Mouse (Mus musculus) ES-Bruce4 (cell line): Measurements from ENCODE around the gene Tmem190. TPM values are rescaled to one million over a fixed set of nuclear protein-coding genes. Genes with fewer than 3 reads are reported as not detected.
A peak's percentile ranks its signal among the peaks of the same experiment; 100 is the strongest.

Experiments used
- H3K27ac ChIP-seq: 2 replicates; pipeline ENCODE4 v1.5.1; 2012; ENCODE audit warnings: low read length, inconsistent platforms; ENCODE audit not compliant: insufficient read depth
- H3K27me3 ChIP-seq: 2 replicates; pipeline ENCODE4 v1.6.1; 2012; ENCODE audit warnings: mild to moderate bottlenecking, low read length, inconsistent platforms; ENCODE audit not compliant: control insufficient read depth, poor library complexity, insufficient read depth, severe bottlenecking
- H3K36me3 ChIP-seq: 2 replicates; pipeline ENCODE4 v1.6.1; 2012; ENCODE audit warnings: inconsistent platforms, mild to moderate bottlenecking, low read length, moderate library complexity; ENCODE audit not compliant: control insufficient read depth, poor library complexity, insufficient read depth, severe bottlenecking
- H3K4me1 ChIP-seq: one replicate; pipeline ENCODE4 v1.8.1; 2011; ENCODE audit warnings: low read length; ENCODE audit not compliant: control insufficient read depth, insufficient read depth
- H3K4me3 ChIP-seq: 2 replicates; pipeline ENCODE4 v1.5.1; 2011; ENCODE audit warnings: low read depth, mild to moderate bottlenecking, low read length
- H3K9ac ChIP-seq: 2 replicates; pipeline ENCODE4 v1.6.1; 2012; ENCODE audit warnings: low read depth, mild to moderate bottlenecking, inconsistent platforms; ENCODE audit not compliant: poor library complexity, severe bottlenecking
- H3K9me3 ChIP-seq: replicated peaks from 2 replicates; pipeline ENCODE4 v1.6.1; 2012; ENCODE audit warnings: mild to moderate bottlenecking, low read length, inconsistent platforms; ENCODE audit not compliant: control insufficient read depth, poor library complexity, insufficient read depth, severe bottlenecking
- CTCF ChIP-seq: IDR thresholded peaks from one replicate; pipeline ENCODE4 v1.8.1; 2011; ENCODE audit warnings: low read depth, low read length
- EP300 ChIP-seq: IDR thresholded peaks from 2 replicates; pipeline ENCODE4 v1.6.1; 2011; ENCODE audit warnings: low read depth, low read length; ENCODE audit not compliant: insufficient read depth
- POLR2A ChIP-seq: IDR thresholded peaks from one replicate; pipeline ENCODE4 v1.8.1; 2011; ENCODE audit warnings: low read length; ENCODE audit not compliant: insufficient read depth
- polyA plus RNA-seq: library from polyadenylated mRNA; stranded (reverse); fragments of >200 nt; gene quantifications from 2 replicates; pipeline ENCODE4 v1.2.4, GENCODE M21; 2011; ENCODE audit warnings: low read depth; ENCODE audit not compliant: missing spikeins, insufficient read depth, insufficient read length

Gene Tmem190
- not detected in 2 replicates for polyA plus RNA-seq

GRCm38 (mm10) chr7:4782759-4783158 lies at the start of gene Tmem190, which contains the start of gene Il11:
TSS of gene Tmem190 (plus strand) at chr7:4782937.
TSS of gene Il11 (minus strand) at chr7:4782859.
- H3K36me3 ChIP-seq = no peaks in the 10 kb centered on the region
- H3K9me3 ChIP-seq = no peaks in the 10 kb centered on the region
- H3K4me1 ChIP-seq = no peaks in the 10 kb centered on the region
- no peaks in the 10 kb centered on the region for H3K27me3 ChIP-seq
- TF ChIP-seq EP300 (no peak), CTCF (no peak), POLR2A (no peak)
- no peak within 1 kb of the TSS for H3K4me3 ChIP-seq
- no peak within 1 kb of the TSS for H3K9ac ChIP-seq
- no peak within 1 kb of the TSS for H3K27ac ChIP-seq

- Histone ChIP-seq H3K4me1 (no peaks in the 10 kb centered on the region), H3K36me3 (no peaks in the 10 kb centered on the region), H3K4me3 (no peak overlapping the region), H3K9me3 (no peaks in the 10 kb centered on the region), H3K27ac (no peak overlapping the region), H3K9ac (no peak overlapping the region), H3K27me3 (no peaks in the 10 kb centered on the region)
- no peak for TF ChIP-seq EP300
- TF ChIP-seq CTCF = no peak
- TF ChIP-seq POLR2A = no peak
Observed at GRCm38 (mm10) chr7:4732968-4733392, 49.8 kb upstream of the Tmem190 start.

GRCm38 (mm10) chr7:4739041-4739543 lies 43.6 kb upstream of the Tmem190 start:
- Histone ChIP-seq H3K9ac (0 out of 2 replicates have a peak overlapping the region, but pooled peaks have one; percentile 33), H3K27ac (peak overlapping the region; percentile 33), H3K9me3 (no peaks in the 10 kb centered on the region), H3K4me1 (no peaks in the 10 kb centered on the region), H3K27me3 (no peaks in the 10 kb centered on the region), H3K36me3 (peaks cover 12% of the 10 kb centered on the region; the same call in 1 of the 2 replicates), H3K4me3 (peak overlapping the region; percentile 50)
- TF ChIP-seq POLR2A = no peak
- no peak for TF ChIP-seq EP300
- TF ChIP-seq CTCF = no peak

GRCm38 (mm10) chr7:4739544-4740275 lies 43.0 kb upstream of the Tmem190 start, which contains the start of gene Kmt5c:
TSS of gene Kmt5c (plus strand) at chr7:4740115.
- Histone ChIP-seq H3K9ac (peak within 1 kb of the TSS; percentile 91), H3K4me1 (no peaks in the 10 kb centered on the region)
- peak; percentile 63 for TF ChIP-seq POLR2A
- TF ChIP-seq EP300 = no peak

GRCm38 (mm10) chr7:4740309-4740727 lies 42.4 kb upstream of the Tmem190 start:
- Histone ChIP-seq H3K4me3 (peak overlapping the region; percentile 98), H3K27me3 (no peaks in the 10 kb centered on the region), H3K9me3 (no peaks in the 10 kb centered on the region), H3K9ac (peak overlapping the region; percentile 91), H3K27ac (peak overlapping the region; percentile 59), H3K36me3 (peaks cover 16% of the 10 kb centered on the region), H3K4me1 (no peaks in the 10 kb centered on the region)
- no peak for TF ChIP-seq EP300
- TF ChIP-seq CTCF = no peak
- TF ChIP-seq POLR2A = no peak

More at GRCm38 (mm10) chr7:4739544-4740275, 43.0 kb upstream of the Tmem190 start, which contains the start of gene Kmt5c:
- Histone ChIP-seq H3K4me3 (peak within 1 kb of the TSS; percentile 98), H3K9me3 (no peaks in the 10 kb centered on the region), H3K36me3 (peaks cover 16% of the 10 kb centered on the region), H3K27me3 (no peaks in the 10 kb centered on the region), H3K27ac (peak within 1 kb of the TSS; percentile 59)

- Histone ChIP-seq H3K9ac (peak overlapping the region; percentile 91), H3K4me3 (peak overlapping the region; percentile 98), H3K27ac (peak overlapping the region; percentile 59; the same call in 1 of the 2 replicates), H3K4me1 (no peaks in the 10 kb centered on the region), H3K9me3 (no peaks in the 10 kb centered on the region), H3K36me3 (peaks cover 16% of the 10 kb centered on the region), H3K27me3 (no peaks in the 10 kb centered on the region)
- 0 out of 2 replicates have a peak, but pooled peaks have one; percentile 21 for TF ChIP-seq EP300
- no peak for TF ChIP-seq CTCF
Observed at GRCm38 (mm10) chr7:4741151-4741550, 41.6 kb upstream of the Tmem190 start.
